Mouse (Mus musculus): Measurements from ENCODE around the gene Chdh. TPM values are rescaled to one million over a fixed set of nuclear protein-coding genes. Genes with fewer than 3 reads are reported as not detected.

Gene Chdh
- polyA plus RNA-seq (2015; fragmentation: Nextera tagmentation; extraction: Ambion mirVana), result 1.6 and 1.7 TPM in 2 replicates

- WGBS, result 8% methylated on average over 54 of the region's 54 CpGs
- no peaks in the 10 kb centered on the region for H3K36me3 ChIP-seq
- ATAC-seq (ENCODE audit: insufficient number of reproducible peaks, low FRiP score, low TSS enrichment, low read depth), result peak; percentile 74
- H3K9ac ChIP-seq, result 0 out of 2 replicates have a peak within 1 kb of the TSS, but pooled peaks have one; percentile 13
- peaks cover 34% of the 10 kb centered on the region for H3K4me1 ChIP-seq
- H3K9me3 ChIP-seq (replicated peaks), result no peaks in the 10 kb centered on the region
- peak within 1 kb of the TSS; percentile 91 for H3K4me2 ChIP-seq (replicated peaks)
- H3K27me3 ChIP-seq, result peaks cover 12% of the 10 kb centered on the region
- H3K4me3 ChIP-seq (replicated peaks), result peak within 1 kb of the TSS; percentile 43
- peak within 1 kb of the TSS; percentile 79 for H3K27ac ChIP-seq (replicated peaks)
Measured at GRCm38 (mm10) chr14:30008733-30009575, at the start of gene Chdh, which contains the start of gene Il17rb. Chdh (plus strand) TSS chr14:30009023. Il17rb (minus strand) TSS chr14:30008896.

GRCm38 (mm10) chr14:29967611-29968010, 41.2 kb upstream of the Chdh start:
- Histone ChIP-seq H3K9ac (peak overlapping the region; percentile 24; the same call in 1 of the 2 replicates), H3K4me1 (peaks cover 27% of the 10 kb centered on the region), H3K4me3 (replicated peaks) (peak overlapping the region; percentile 90), H3K9me3 (replicated peaks) (no peaks in the 10 kb centered on the region), H3K27me3 (no peaks in the 10 kb centered on the region), H3K36me3 (peaks cover 22% of the 10 kb centered on the region), H3K27ac (replicated peaks) (peak overlapping the region; percentile 78), H3K4me2 (replicated peaks) (peak overlapping the region; percentile 66)
- WGBS, result 59% methylated on average over 7 of the region's 7 CpGs
- no peak for ATAC-seq (ENCODE audit: insufficient number of reproducible peaks, low FRiP score, low TSS enrichment, low read depth)

- Histone ChIP-seq H3K4me3 (replicated peaks) (peak within 1 kb of the TSS; percentile 90), H3K27me3 (no peaks in the 10 kb centered on the region), H3K9ac (peak within 1 kb of the TSS; percentile 85), H3K4me1 (peaks cover 27% of the 10 kb centered on the region), H3K9me3 (replicated peaks) (no peaks in the 10 kb centered on the region), H3K4me2 (replicated peaks) (peak within 1 kb of the TSS; percentile 66), H3K36me3 (peaks cover 28% of the 10 kb centered on the region), H3K27ac (replicated peaks) (peak within 1 kb of the TSS; percentile 86)
- under 1% methylated on average over 49 of the region's 49 CpGs for WGBS
- peak; percentile 100 for ATAC-seq (ENCODE audit: insufficient number of reproducible peaks, low FRiP score, low TSS enrichment, low read depth)
Measured at GRCm38 (mm10) chr14:29968075-29968821, 40.6 kb upstream of the Chdh start, which contains the start of gene Selenok. Selenok (plus strand) TSS chr14:29968308.

- peaks cover 52% of the 10 kb centered on the region for H3K36me3 ChIP-seq
- no peak overlapping the region for H3K27ac ChIP-seq (replicated peaks)
- H3K9ac ChIP-seq, result no peak overlapping the region
- no peak overlapping the region for H3K4me3 ChIP-seq (replicated peaks)
- no peaks in the 10 kb centered on the region for H3K9me3 ChIP-seq (replicated peaks)
- no peaks in the 10 kb centered on the region for H3K27me3 ChIP-seq
- peaks cover 27% of the 10 kb centered on the region for H3K4me1 ChIP-seq
- ATAC-seq (ENCODE audit: insufficient number of reproducible peaks, low FRiP score, low TSS enrichment, low read depth), result no peak
- 93% methylated on average over 7 of the region's 7 CpGs for WGBS
- H3K4me2 ChIP-seq (replicated peaks), result no peak overlapping the region
Measured at GRCm38 (mm10) chr14:29971446-29971845, 37.4 kb upstream of the Chdh start.

- Histone ChIP-seq H3K27ac (replicated peaks) (no peak overlapping the region), H3K4me3 (replicated peaks) (no peak overlapping the region), H3K4me2 (replicated peaks) (no peak overlapping the region), H3K9me3 (replicated peaks) (no peaks in the 10 kb centered on the region), H3K4me1 (peaks cover 27% of the 10 kb centered on the region), H3K36me3 (peaks cover 56% of the 10 kb centered on the region), H3K9ac (no peak overlapping the region), H3K27me3 (no peaks in the 10 kb centered on the region)
- no peak for ATAC-seq (ENCODE audit: insufficient number of reproducible peaks, low FRiP score, low TSS enrichment, low read depth)
- WGBS, result 89% methylated on average over 5 of the region's 5 CpGs
Measured at GRCm38 (mm10) chr14:29971993-29972392, 36.8 kb upstream of the Chdh start.

GRCm38 (mm10) chr14:29976927-29977326, 31.9 kb upstream of the Chdh start:
- no peak for ATAC-seq (ENCODE audit: insufficient number of reproducible peaks, low FRiP score, low TSS enrichment, low read depth)
- H3K4me3 ChIP-seq (replicated peaks), result no peak overlapping the region
- H3K4me1 ChIP-seq, result peaks cover 7% of the 10 kb centered on the region; the same call in 1 of the 2 replicates
- H3K9me3 ChIP-seq (replicated peaks), result no peaks in the 10 kb centered on the region
- H3K27me3 ChIP-seq, result no peaks in the 10 kb centered on the region
- 93% methylated on average over 6 of the region's 6 CpGs for WGBS
- peaks cover 60% of the 10 kb centered on the region for H3K36me3 ChIP-seq
- H3K9ac ChIP-seq, result no peak overlapping the region
- H3K27ac ChIP-seq (replicated peaks), result no peak overlapping the region
- H3K4me2 ChIP-seq (replicated peaks), result no peak overlapping the region

- whole genome bisulfite sequencing, result 1% methylated on average over 44 of the region's 44 CpGs
- H3K36me3 ChIP-seq, result peaks cover 60% of the 10 kb centered on the region
Measured at GRCm38 (mm10) chr14:29978254-29979204, 30.3 kb upstream of the Chdh start, which contains the start of gene Actr8. Actr8 (plus strand) TSS chr14:29978337.

GRCm38 (mm10) chr14:29980447-29981205, 28.2 kb upstream of the Chdh start:
- H3K9me3 ChIP-seq (replicated peaks), result no peaks in the 10 kb centered on the region
- 97% methylated on average over 10 of the region's 10 CpGs for WGBS
- H3K9ac ChIP-seq, result no peak overlapping the region
- no peak overlapping the region for H3K27ac ChIP-seq (replicated peaks)
- H3K27me3 ChIP-seq, result no peaks in the 10 kb centered on the region
- peaks cover 65% of the 10 kb centered on the region for H3K36me3 ChIP-seq
- peaks cover 7% of the 10 kb centered on the region; the same call in 1 of the 2 replicates for H3K4me1 ChIP-seq
- H3K4me2 ChIP-seq (replicated peaks), result no peak overlapping the region
- no peak for ATAC-seq (ENCODE audit: insufficient number of reproducible peaks, low FRiP score, low TSS enrichment, low read depth)
- H3K4me3 ChIP-seq (replicated peaks), result no peak overlapping the region

More at GRCm38 (mm10) chr14:29978254-29979204, 30.3 kb upstream of the Chdh start, which contains the start of gene Actr8:
- peak within 1 kb of the TSS; percentile 93 for H3K27ac ChIP-seq (replicated peaks)
- H3K27me3 ChIP-seq, result no peaks in the 10 kb centered on the region
- no peaks in the 10 kb centered on the region for H3K9me3 ChIP-seq (replicated peaks)
- H3K9ac ChIP-seq, result peak within 1 kb of the TSS; percentile 93
- peak; percentile 95 for ATAC-seq (ENCODE audit: insufficient number of reproducible peaks, low FRiP score, low TSS enrichment, low read depth)
- H3K4me1 ChIP-seq, result peaks cover 7% of the 10 kb centered on the region; the same call in 1 of the 2 replicates
- peak within 1 kb of the TSS; percentile 93 for H3K4me3 ChIP-seq (replicated peaks)
- H3K4me2 ChIP-seq (replicated peaks), result peak within 1 kb of the TSS; percentile 71

GRCm38 (mm10) chr14:29986096-29986495, 22.7 kb upstream of the Chdh start:
- WGBS, result 90% methylated on average over 4 of the region's 4 CpGs
- no peaks in the 10 kb centered on the region for H3K9me3 ChIP-seq (replicated peaks)
- no peaks in the 10 kb centered on the region for H3K27me3 ChIP-seq
- H3K4me2 ChIP-seq (replicated peaks), result no peak overlapping the region
- no peak overlapping the region for H3K27ac ChIP-seq (replicated peaks)
- no peaks in the 10 kb centered on the region for H3K4me1 ChIP-seq
- peaks cover 100% of the 10 kb centered on the region for H3K36me3 ChIP-seq
- no peak overlapping the region for H3K9ac ChIP-seq
- no peak for ATAC-seq (ENCODE audit: insufficient number of reproducible peaks, low FRiP score, low TSS enrichment, low read depth)
- H3K4me3 ChIP-seq (replicated peaks), result no peak overlapping the region

GRCm38 (mm10) chr14:29987276-29987675, 21.5 kb upstream of the Chdh start:
- H3K27me3 ChIP-seq, result no peaks in the 10 kb centered on the region
- H3K9me3 ChIP-seq (replicated peaks), result no peaks in the 10 kb centered on the region
- ATAC-seq (ENCODE audit: insufficient number of reproducible peaks, low FRiP score, low TSS enrichment, low read depth), result no peak
- WGBS, result 93% methylated on average over 6 of the region's 6 CpGs
- H3K4me2 ChIP-seq (replicated peaks), result no peak overlapping the region
- no peak overlapping the region for H3K4me3 ChIP-seq (replicated peaks)
- H3K27ac ChIP-seq (replicated peaks), result no peak overlapping the region
- no peaks in the 10 kb centered on the region for H3K4me1 ChIP-seq
- H3K36me3 ChIP-seq, result peaks cover 100% of the 10 kb centered on the region
- no peak overlapping the region for H3K9ac ChIP-seq
